Mouse (Mus musculus) activated CD4-positive, CD25-positive, alpha-beta regulatory T cell (primary cell): ENCODE data around the gene Rarres1. TPM values are rescaled to one million over a fixed set of nuclear protein-coding genes. Genes with fewer than 3 reads are reported as not detected.

Experiments used
- polyA plus RNA-seq, 2 experiments: library from polyadenylated mRNA; unstranded; fragments of 100-300 nt; shearing (Covaris generic); gene quantifications; one replicate each; pipeline ENCODE4 v1.2.1; 2017

Rarres1 gene
- polyA plus RNA-seq = under 1 TPM in 1 of 2 experiments, not detected in 1; 0.39 TPM

GRCm38 (mm10) chr3:67515274-67515801, at the start of gene Rarres1:
TSS of gene Rarres1 (minus strand) at chr3:67515523.

GRCm38 (mm10) chr3:67463450-67464372, 51.6 kb downstream of the Rarres1 start, which contains the start of gene Lxn:
TSS of gene Lxn (minus strand) at chr3:67463926.

GRCm38 (mm10) chr3:67429999-67430380, 85.3 kb downstream of the Rarres1 start, which contains the start of gene Gfm1:
TSS of gene Gfm1 (plus strand) at chr3:67430096.

Other genes starting within 250 kb of the Rarres1 start
- 1 to 10 TPM; 1.6 TPM for gene Mlf1, start 141.4 kb downstream of the Rarres1 start, polyA plus RNA-seq
- gene Gm17402, start 140.4 kb downstream of the Rarres1 start, polyA plus RNA-seq = not detected
- 10 to 100 TPM; 39.1 to 44.9 TPM for gene Gfm1, start 85.4 kb downstream of the Rarres1 start, polyA plus RNA-seq
- 10 to 100 TPM; 39.3 to 93.9 TPM for gene Lxn, start 51.6 kb downstream of the Rarres1 start, polyA plus RNA-seq
- gene Mfsd1, start 67.2 kb upstream of the Rarres1 start, polyA plus RNA-seq = 10 to 100 TPM; 59.2 to 94.8 TPM